Mouse (Mus musculus) small intestine, adult 2 months (tissue): ENCODE measurements at regions not wholly inside any gene's neighbourhood (a gene's known extent, or its start where the extent isn't known, plus 50 kb on each side); places are given as distances from the start of the nearest gene placed in this dataset.

Experiments used
- CTCF ChIP-seq: fragments of 200-500 bp; IDR thresholded peaks from 2 replicates; pipeline ENCODE4 v1.5.1; 2012; ENCODE audit warnings: low read depth, mild to moderate bottlenecking, control low read depth, inconsistent platforms, low read length, moderate library complexity, mixed read lengths; ENCODE audit not compliant: insufficient replicate concordance, insufficient read length; ENCODE audit errors: extremely low read depth
- POLR2A ChIP-seq: fragments of 200-500 bp; IDR thresholded peaks from 2 replicates; pipeline ENCODE4 v1.6.1; 2012; ENCODE audit warnings: low read depth, mild to moderate bottlenecking, control low read depth, inconsistent platforms, low read length, moderate library complexity

DNA sequence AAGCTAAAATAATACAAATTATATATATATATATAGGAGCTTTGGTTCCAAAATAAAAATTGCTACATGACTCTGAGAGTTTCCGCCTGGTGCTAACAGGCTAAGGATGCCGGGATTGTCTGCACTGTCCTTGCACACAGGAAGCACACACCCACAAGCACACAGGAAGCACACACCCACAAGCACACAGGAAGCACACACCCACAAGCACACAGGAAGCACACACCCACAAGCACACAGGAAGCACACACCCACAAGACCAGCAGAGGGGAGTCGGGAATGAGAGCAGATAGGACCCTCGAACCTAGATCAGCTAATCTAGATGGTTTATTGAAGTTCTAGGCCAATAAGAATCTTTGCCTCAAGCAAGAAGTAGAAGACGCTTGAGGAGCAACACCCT, 156.9 kb downstream of the Setd4 start:
- TF ChIP-seq POLR2A (no peak), CTCF (no peak)
